Mouse (Mus musculus) C2C12 (cell line): ENCODE data around the gene Ica1l.

Experiments
- CTCF ChIP-seq: IDR thresholded peaks from one replicate; pipeline ENCODE4 v1.5.1; 2011; ENCODE audit not compliant: control insufficient read depth, insufficient read depth, insufficient read length
- MAX ChIP-seq: IDR thresholded peaks from one replicate; pipeline ENCODE4 v1.6.1; 2011; ENCODE audit warnings: mild to moderate bottlenecking, control low read depth
- USF1 ChIP-seq: IDR thresholded peaks from one replicate; pipeline ENCODE4 v1.6.1; 2011; ENCODE audit warnings: low read depth, mild to moderate bottlenecking, control low read depth, moderate library complexity

DNA sequence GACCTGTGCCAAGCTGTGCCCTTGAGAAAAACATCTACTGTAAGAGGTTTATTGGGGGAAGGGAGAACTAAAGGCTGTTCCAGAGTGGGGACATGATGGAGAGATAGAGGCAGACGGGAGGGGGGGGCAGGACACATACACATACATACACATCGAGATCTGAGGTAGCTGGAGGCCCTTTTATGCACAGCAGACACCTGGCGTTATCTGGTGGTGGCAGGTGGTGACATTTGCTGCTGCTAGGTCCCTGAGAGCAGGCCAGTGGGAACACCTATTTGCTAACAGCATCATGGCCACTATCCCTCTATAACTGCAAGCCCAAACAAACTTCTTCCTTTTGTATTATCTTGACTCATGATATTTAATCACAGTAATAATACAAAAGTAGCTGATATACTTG, 85.8 kb downstream of the Ica1l start:
- TF ChIP-seq CTCF (no peak), MAX (no peak), USF1 (no peak)
